Mouse (Mus musculus) testis, adult 2 months (tissue): Measurements from ENCODE around the gene Ndc80.

Experiments used
- CTCF ChIP-seq: fragments of 200-500 bp; IDR thresholded peaks from 2 replicates; pipeline ENCODE4 v1.5.1; 2012; ENCODE audit warnings: low read depth, mild to moderate bottlenecking, inconsistent platforms, low read length, moderate library complexity; ENCODE audit not compliant: control insufficient read depth, insufficient read depth, insufficient replicate concordance
- POLR2A ChIP-seq: fragments of 200-500 bp; IDR thresholded peaks from 2 replicates; pipeline ENCODE4 v1.6.1; 2012; ENCODE audit warnings: low read depth, mild to moderate bottlenecking, inconsistent platforms, low read length, moderate library complexity; ENCODE audit not compliant: control insufficient read depth

- TF ChIP-seq POLR2A (no peak), CTCF (no peak)
These were observed 21.9 kb upstream of the Ndc80 start for GRCm38 (mm10) chr17:71548586-71548985.
